Mouse (Mus musculus): ENCODE measurements at regions not wholly inside any gene's neighbourhood (a gene's known extent, or its start where the extent isn't known, plus 50 kb on each side); places are given as distances from the start of the nearest gene placed in this dataset.

DNA sequence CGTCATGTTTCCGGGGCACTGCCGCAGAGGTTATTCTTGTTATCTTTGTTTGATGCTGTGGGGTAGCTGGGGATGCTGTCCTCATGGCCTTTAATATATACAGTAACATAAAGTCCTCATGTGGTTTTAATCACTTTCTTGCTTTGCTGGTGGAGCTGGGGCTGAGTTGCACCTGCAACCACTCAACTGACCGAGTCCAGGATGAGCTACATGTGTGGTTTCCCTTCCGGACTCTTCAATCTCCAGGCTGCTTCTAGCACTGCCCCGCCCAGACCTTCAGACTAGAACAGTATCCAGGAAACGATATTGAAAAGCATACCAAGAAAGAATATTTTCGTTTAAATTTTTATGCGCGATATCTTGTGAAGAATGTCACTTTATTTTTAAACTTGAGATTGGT is 129.1 kb upstream of the Thumpd2 start:
- no peak for TF ChIP-seq CTCF (IDR thresholded peaks at IDR 0.05; ENCODE audit: borderline replicate concordance, control insufficient read depth, extremely low read depth, insufficient read depth, low read length, poor library complexity)
- no peak for TF ChIP-seq POLR2A (IDR thresholded peaks at IDR 0.05; ENCODE audit: control insufficient read depth, extremely low read depth, insufficient read depth, low read length, poor library complexity)

Measured in thymus, adult 2 months (tissue).